Mouse (Mus musculus): ENCODE data around the gene Slc16a10.

Slc16a10 gene

GRCm38 (mm10) chr10:40141864-40142523, at the start of gene Slc16a10:
Gene Slc16a10 (minus strand): TSS chr10:40142258.
- in situ Hi-C loops (cut with MboI, MseI): no loop called here

GRCm38 (mm10) chr10:40191338-40191979, 49.4 kb upstream of the Slc16a10 start:
- in situ Hi-C loops (cut with MboI, MseI): no loop called here

- in situ Hi-C loops (cut with MboI, MseI): no loop called here
These were observed 48.8 kb upstream of the Slc16a10 start for GRCm38 (mm10) chr10:40190871-40191270.

GRCm38 (mm10) chr10:40189689-40190088, 47.6 kb upstream of the Slc16a10 start:
- in situ Hi-C loops (cut with MboI, MseI): no loop called here

GRCm38 (mm10) chr10:40188831-40189230, 46.8 kb upstream of the Slc16a10 start:
- in situ Hi-C loops (cut with MboI, MseI): no loop called here

GRCm38 (mm10) chr10:40185956-40186355, 43.9 kb upstream of the Slc16a10 start:
- in situ Hi-C loops (cut with MboI, MseI): no loop called here

- in situ Hi-C loops (cut with MboI, MseI): no loop called here
These were observed 38.0 kb upstream of the Slc16a10 start for GRCm38 (mm10) chr10:40180011-40180410.

- in situ Hi-C loops (cut with MboI, MseI): no loop called here
These were observed 37.1 kb upstream of the Slc16a10 start for GRCm38 (mm10) chr10:40179142-40179541.

GRCm38 (mm10) chr10:40177323-40177962, 35.4 kb upstream of the Slc16a10 start:
- in situ Hi-C loops (cut with MboI, MseI): no loop called here

GRCm38 (mm10) chr10:40172136-40172535, 30.1 kb upstream of the Slc16a10 start:
- in situ Hi-C loops (cut with MboI, MseI): no loop called here

GRCm38 (mm10) chr10:40171211-40171610, 29.2 kb upstream of the Slc16a10 start:
- in situ Hi-C loops (cut with MboI, MseI): no loop called here

GRCm38 (mm10) chr10:40170141-40170558, 28.1 kb upstream of the Slc16a10 start:
- in situ Hi-C loops (cut with MboI, MseI): no loop called here

GRCm38 (mm10) chr10:40169566-40169965, 27.5 kb upstream of the Slc16a10 start:
- in situ Hi-C loops (cut with MboI, MseI): no loop called here

GRCm38 (mm10) chr10:40169088-40169487, 27.0 kb upstream of the Slc16a10 start:
- in situ Hi-C loops (cut with MboI, MseI): no loop called here

- in situ Hi-C loops (cut with MboI, MseI): no loop called here
These were observed 22.6 kb upstream of the Slc16a10 start for GRCm38 (mm10) chr10:40164421-40165386.

- in situ Hi-C loops (cut with MboI, MseI): no loop called here
These were observed 21.9 kb upstream of the Slc16a10 start for GRCm38 (mm10) chr10:40163914-40164313.

- in situ Hi-C loops (cut with MboI, MseI): no loop called here
These were observed 21.3 kb upstream of the Slc16a10 start for GRCm38 (mm10) chr10:40163338-40163737.

- in situ Hi-C loops (cut with MboI, MseI): no loop called here
These were observed 19.7 kb upstream of the Slc16a10 start for GRCm38 (mm10) chr10:40161701-40162255.

GRCm38 (mm10) chr10:40161236-40161635, 19.2 kb upstream of the Slc16a10 start:
- in situ Hi-C loops (cut with MboI, MseI): no loop called here

GRCm38 (mm10) chr10:40152550-40152857, 10.4 kb upstream of the Slc16a10 start:
- in situ Hi-C loops (cut with MboI, MseI): no loop called here

- in situ Hi-C loops (cut with MboI, MseI): no loop called here
These were observed 9.9 kb upstream of the Slc16a10 start for GRCm38 (mm10) chr10:40151852-40152549.

Measured in T-helper 2 cell (primary cell).